Mouse (Mus musculus): ENCODE data around the gene Amot. TPM values are rescaled to one million over a fixed set of nuclear protein-coding genes. Genes with fewer than 3 reads are reported as not detected.

The Amot gene
- polyA plus RNA-seq, 1 experiment from 2014 or later: 11.5 TPM

GRCm38 (mm10) chrX:145414319-145414718, 90.7 kb downstream of the Amot start:
- Histone ChIP-seq H3K36me3 (ENCODE audit: control insufficient read depth, insufficient read depth, low read length) (no peaks in the 10 kb centered on the region), H3K9me3 (ENCODE audit: control insufficient read depth, low read length) (no peaks in the 10 kb centered on the region), H3K4me1 (ENCODE audit: control insufficient read depth, insufficient read depth, low read length) (no peaks in the 10 kb centered on the region), H3K9ac (ENCODE audit: low read length) (no peak overlapping the region), H3K4me2 (no peak overlapping the region), H3K27me3 (ENCODE audit: control insufficient read depth, insufficient read depth, low read length) (no peaks in the 10 kb centered on the region; the same call in 1 of the 2 replicates), H3K4me3 (ENCODE audit: low read depth, low read length) (no peak overlapping the region), H3K27ac (ENCODE audit: low read depth, low read length) (no peak overlapping the region)
- 86% methylated on average over 1 of the region's 1 CpGs for WGBS
- no peak for DNase-seq (ENCODE audit: low spot score, missing footprints)
- no peak for ATAC-seq (ENCODE audit: low FRiP score)

GRCm38 (mm10) chrX:145411425-145411824, 93.6 kb downstream of the Amot start:
- Histone ChIP-seq H3K4me2 (no peak overlapping the region), H3K27me3 (ENCODE audit: control insufficient read depth, insufficient read depth, low read length) (no peaks in the 10 kb centered on the region; the same call in 1 of the 2 replicates), H3K9me3 (ENCODE audit: control insufficient read depth, low read length) (no peaks in the 10 kb centered on the region), H3K36me3 (ENCODE audit: control insufficient read depth, insufficient read depth, low read length) (no peaks in the 10 kb centered on the region), H3K4me1 (ENCODE audit: control insufficient read depth, insufficient read depth, low read length) (no peaks in the 10 kb centered on the region), H3K9ac (ENCODE audit: low read length) (no peak overlapping the region), H3K27ac (ENCODE audit: low read depth, low read length) (no peak overlapping the region), H3K4me3 (ENCODE audit: low read depth, low read length) (no peak overlapping the region)
- no peak for DNase-seq (ENCODE audit: low spot score, missing footprints)
- ATAC-seq (ENCODE audit: low FRiP score): no peak
- WGBS: 34% methylated on average over 6 of the region's 6 CpGs

- Histone ChIP-seq H3K9me3 (ENCODE audit: control insufficient read depth, low read length) (no peaks in the 10 kb centered on the region), H3K27me3 (ENCODE audit: control insufficient read depth, insufficient read depth, low read length) (no peaks in the 10 kb centered on the region; the same call in 1 of the 2 replicates), H3K27ac (ENCODE audit: low read depth, low read length) (no peak overlapping the region), H3K9ac (ENCODE audit: low read length) (no peak overlapping the region), H3K36me3 (ENCODE audit: control insufficient read depth, insufficient read depth, low read length) (no peaks in the 10 kb centered on the region), H3K4me1 (ENCODE audit: control insufficient read depth, insufficient read depth, low read length) (no peaks in the 10 kb centered on the region), H3K4me3 (ENCODE audit: low read depth, low read length) (no peak overlapping the region), H3K4me2 (no peak overlapping the region)
- ATAC-seq (ENCODE audit: low FRiP score): no peak
- DNase-seq (ENCODE audit: low spot score, missing footprints): no peak
- WGBS: 70% methylated on average over 4 of the region's 4 CpGs
Measured at GRCm38 (mm10) chrX:145406052-145406451, 98.9 kb downstream of the Amot start.

GRCm38 (mm10) chrX:145401926-145402325, 103.1 kb downstream of the Amot start:
- Histone ChIP-seq H3K4me1 (ENCODE audit: control insufficient read depth, insufficient read depth, low read length) (no peaks in the 10 kb centered on the region), H3K4me2 (no peak overlapping the region), H3K9me3 (ENCODE audit: control insufficient read depth, low read length) (no peaks in the 10 kb centered on the region), H3K4me3 (ENCODE audit: low read depth, low read length) (no peak overlapping the region), H3K36me3 (ENCODE audit: control insufficient read depth, insufficient read depth, low read length) (no peaks in the 10 kb centered on the region), H3K27me3 (ENCODE audit: control insufficient read depth, insufficient read depth, low read length) (no peaks in the 10 kb centered on the region; the same call in 1 of the 2 replicates), H3K27ac (ENCODE audit: low read depth, low read length) (no peak overlapping the region), H3K9ac (ENCODE audit: low read length) (no peak overlapping the region)
- no peak for DNase-seq (ENCODE audit: low spot score, missing footprints)
- ATAC-seq (ENCODE audit: low FRiP score): no peak
- WGBS: 78% methylated on average over 3 of the region's 3 CpGs

- Histone ChIP-seq H3K4me1 (ENCODE audit: control insufficient read depth, insufficient read depth, low read length) (no peaks in the 10 kb centered on the region), H3K9me3 (ENCODE audit: control insufficient read depth, low read length) (no peaks in the 10 kb centered on the region), H3K4me3 (ENCODE audit: low read depth, low read length) (no peak overlapping the region), H3K9ac (ENCODE audit: low read length) (no peak overlapping the region), H3K27me3 (ENCODE audit: control insufficient read depth, insufficient read depth, low read length) (no peaks in the 10 kb centered on the region; the same call in 1 of the 2 replicates), H3K27ac (ENCODE audit: low read depth, low read length) (no peak overlapping the region), H3K4me2 (no peak overlapping the region), H3K36me3 (ENCODE audit: control insufficient read depth, insufficient read depth, low read length) (no peaks in the 10 kb centered on the region)
- WGBS: 25% methylated on average over 1 of the region's 1 CpGs
- no peak for ATAC-seq (ENCODE audit: low FRiP score)
- DNase-seq (ENCODE audit: low spot score, missing footprints): peak; percentile 89
Measured at GRCm38 (mm10) chrX:145399236-145399635, 105.7 kb downstream of the Amot start.

Other genes starting within 250 kb of the Amot start
- 0.22 TPM in 1 of 2 replicates, not detected in the other for gene Lhfpl1, start 156.1 kb downstream of the Amot start, polyA plus RNA-seq (2014; fragmentation: Nextera tagmentation; extraction: Ambion mirVana)